Mouse (Mus musculus) right cerebral cortex, postnatal 25 days (tissue): ENCODE measurements at regions not wholly inside any gene's neighbourhood (a gene's known extent, or its start where the extent isn't known, plus 50 kb on each side); places are given as distances from the start of the nearest gene placed in this dataset.
"Not testable (repeated sequence)": the region's sequence is repeated elsewhere in the genome, so short reads cannot be mapped to it uniquely, and the experiment has no call there.

Experiments used
- DNase-seq: peaks from one replicate; pipeline ENCODE4 v3.0.0; 2022

GRCm38 (mm10) chr15:87818566-87818965 lies 274.5 kb downstream of the Fam19a5 start:
- DNase-seq, result no peak

GRCm38 (mm10) chr15:87842097-87842496 lies 298.0 kb downstream of the Fam19a5 start:
- DNase-seq, result no peak

DNA sequence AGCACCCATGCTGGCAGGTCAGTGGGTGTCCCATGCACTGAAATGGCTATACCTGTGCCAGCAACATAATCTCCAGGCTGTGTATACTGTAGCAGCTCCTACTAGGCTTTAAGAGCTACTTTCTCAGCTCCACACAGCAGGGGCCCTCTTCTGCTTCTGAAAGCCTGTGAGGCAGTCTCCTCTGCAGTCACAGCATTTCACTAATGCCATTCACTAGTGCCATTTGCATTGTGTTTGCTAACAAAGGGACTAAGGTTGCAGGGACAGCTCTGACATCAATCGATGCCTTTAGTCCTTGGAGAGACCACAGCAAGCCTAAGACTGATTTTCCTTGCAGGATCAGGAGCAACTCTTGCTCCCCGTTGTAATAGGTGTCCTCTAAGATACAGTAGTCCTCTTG lies 315.0 kb downstream of the Fam19a5 start:
- DNase-seq, result no peak

GRCm38 (mm10) chr15:87876286-87876899 lies 332.3 kb downstream of the Fam19a5 start:
- no peak for DNase-seq

DNA sequence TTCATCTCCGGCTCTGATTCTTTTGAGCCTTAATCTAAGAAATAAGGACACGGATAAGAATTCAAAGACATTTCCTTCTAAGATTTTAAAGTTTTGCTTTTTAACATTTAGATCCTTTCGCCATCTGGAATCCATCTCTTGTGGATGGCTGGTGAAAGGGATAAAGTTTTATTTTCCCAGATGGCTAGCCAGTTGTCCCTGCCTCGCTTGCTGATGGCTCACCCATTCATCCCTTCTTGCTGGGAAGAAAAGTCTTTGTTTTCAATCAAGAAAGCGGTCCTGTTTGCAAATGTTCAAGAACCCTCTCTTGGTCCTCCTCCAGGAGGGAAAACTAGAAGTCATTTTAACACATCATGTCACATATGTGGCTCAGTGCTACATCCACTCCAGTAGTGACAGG lies 346.8 kb downstream of the Fam19a5 start:
- DNase-seq, result no peak

- DNase-seq, result not testable (repeated sequence)
Measured at GRCm38 (mm10) chr15:87894866-87895265, 350.8 kb downstream of the Fam19a5 start.

DNA sequence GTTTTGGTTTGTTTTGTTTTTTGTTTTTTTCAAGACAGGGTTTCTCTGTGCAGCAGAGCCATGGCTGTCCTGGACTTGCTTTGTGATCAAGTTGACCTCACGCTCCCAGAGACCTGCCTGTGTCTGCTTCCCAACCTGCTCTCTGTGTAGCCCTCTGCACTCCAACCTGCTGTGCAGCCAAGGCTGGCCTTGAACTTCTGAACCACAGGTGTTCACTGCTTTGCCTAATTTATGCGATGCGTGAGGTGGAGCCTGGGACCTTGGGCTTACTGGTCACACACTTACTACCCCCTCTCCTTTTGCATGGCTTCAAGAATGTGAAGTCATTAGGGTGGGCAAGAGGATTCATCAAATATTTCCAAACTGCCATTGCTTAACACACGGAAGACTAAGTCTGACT lies 354.6 kb downstream of the Fam19a5 start:
- no peak for DNase-seq

GRCm38 (mm10) chr15:87904436-87904835 lies 360.3 kb downstream of the Fam19a5 start:
- DNase-seq, result no peak

- no peak for DNase-seq
Measured at GRCm38 (mm10) chr15:87906310-87906709, 362.2 kb downstream of the Fam19a5 start.

DNA sequence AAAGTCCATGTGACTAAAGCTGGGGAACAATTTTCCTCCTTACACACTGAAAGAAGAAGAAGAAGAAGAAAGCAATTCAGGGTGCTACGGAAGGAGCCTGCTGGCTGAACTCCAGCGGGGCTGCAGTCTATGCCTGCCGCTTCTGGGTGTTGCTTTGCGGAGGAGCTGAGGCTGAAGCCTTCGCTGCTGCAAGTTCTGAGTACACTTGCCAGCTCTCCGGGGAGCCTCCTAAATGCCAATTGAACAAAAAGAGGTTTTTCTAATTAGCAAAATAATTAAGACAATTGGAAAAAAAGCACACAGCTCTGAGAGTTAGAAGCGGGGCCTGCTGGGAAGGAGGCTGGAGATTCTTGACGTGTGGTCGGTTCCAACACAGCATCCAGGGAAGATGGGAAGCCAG lies 378.0 kb downstream of the Fam19a5 start:
- DNase-seq, result peak; percentile 38

- no peak for DNase-seq
Measured at GRCm38 (mm10) chr15:87922781-87923446, 378.8 kb downstream of the Fam19a5 start.

- DNase-seq, result no peak
Measured at GRCm38 (mm10) chr15:87923906-87924305, 379.8 kb downstream of the Fam19a5 start.

- no peak for DNase-seq
Measured at GRCm38 (mm10) chr15:87936041-87936440, 391.9 kb downstream of the Fam19a5 start.

- DNase-seq, result no peak
Measured at GRCm38 (mm10) chr15:87940837-87941236, 396.7 kb downstream of the Fam19a5 start.

DNA sequence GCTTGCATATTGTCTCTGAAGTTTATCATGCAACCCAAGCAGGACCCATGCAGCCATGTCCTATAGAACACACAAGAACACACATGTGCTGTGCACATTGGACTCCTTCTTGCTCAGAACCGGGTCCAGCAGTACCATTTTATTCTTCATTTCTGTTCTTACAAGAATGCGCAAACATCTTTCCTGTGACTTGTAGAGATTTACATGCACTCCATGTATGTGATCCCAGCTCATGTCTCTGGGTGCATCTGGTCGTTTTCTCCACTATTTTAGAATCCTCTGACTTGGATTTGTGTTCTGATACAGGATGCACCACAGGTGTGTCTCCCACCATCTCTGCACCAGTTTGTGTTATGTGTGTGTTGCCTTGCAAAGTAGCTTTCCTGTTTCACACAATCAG lies 408.4 kb downstream of the Fam19a5 start:
- no peak for DNase-seq

GRCm38 (mm10) chr15:87955685-87956256 lies 411.7 kb downstream of the Fam19a5 start:
- no peak for DNase-seq

DNA sequence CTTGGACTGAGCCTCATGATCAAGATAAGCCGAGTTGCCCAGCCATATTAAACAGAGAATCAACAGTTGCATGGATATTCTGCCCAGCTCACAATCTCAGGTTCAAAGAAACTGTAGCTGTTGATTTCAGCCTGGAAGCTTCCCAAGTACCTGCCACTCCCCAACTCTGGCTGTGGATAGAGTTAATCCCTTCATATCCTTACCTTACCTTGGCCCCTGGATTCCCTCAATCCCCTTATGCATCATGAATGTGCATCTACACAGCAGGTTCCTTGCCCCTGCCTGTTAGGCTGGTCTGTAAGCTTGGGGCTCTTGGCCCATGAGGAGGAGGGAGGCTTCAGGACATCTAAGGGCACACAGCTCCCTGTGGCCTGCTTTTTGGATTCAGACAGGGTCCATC lies 414.8 kb downstream of the Fam19a5 start:
- no peak for DNase-seq

GRCm38 (mm10) chr15:87972641-87973040 lies 428.5 kb downstream of the Fam19a5 start:
- no peak for DNase-seq

GRCm38 (mm10) chr15:87987322-87987985 lies 443.4 kb downstream of the Fam19a5 start:
- DNase-seq, result no peak

DNA sequence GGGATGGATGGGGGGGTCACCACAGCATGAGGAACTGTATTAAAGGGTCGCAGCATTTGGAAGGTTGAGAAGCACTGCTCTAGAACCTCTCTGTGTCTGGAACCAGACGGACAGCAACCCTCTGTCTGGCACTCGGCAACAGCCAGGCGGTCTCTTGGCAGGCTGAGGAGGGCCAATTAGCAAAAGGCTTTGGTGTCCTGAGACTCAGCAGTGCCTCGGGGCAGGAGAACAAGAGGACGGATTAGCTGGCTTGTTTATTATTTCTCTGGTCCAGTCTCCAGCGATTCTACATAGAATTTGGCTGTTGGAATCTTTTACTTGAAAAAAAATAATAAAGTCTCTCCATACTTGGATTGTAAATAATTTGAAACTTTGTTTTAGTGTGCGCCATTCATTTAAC lies 450.4 kb downstream of the Fam19a5 start:
- no peak for DNase-seq

GRCm38 (mm10) chr15:88017076-88017475 lies 473.0 kb downstream of the Fam19a5 start:
- no peak for DNase-seq

- DNase-seq, result no peak
Measured at GRCm38 (mm10) chr15:88032751-88033150, 488.7 kb downstream of the Fam19a5 start.

DNA sequence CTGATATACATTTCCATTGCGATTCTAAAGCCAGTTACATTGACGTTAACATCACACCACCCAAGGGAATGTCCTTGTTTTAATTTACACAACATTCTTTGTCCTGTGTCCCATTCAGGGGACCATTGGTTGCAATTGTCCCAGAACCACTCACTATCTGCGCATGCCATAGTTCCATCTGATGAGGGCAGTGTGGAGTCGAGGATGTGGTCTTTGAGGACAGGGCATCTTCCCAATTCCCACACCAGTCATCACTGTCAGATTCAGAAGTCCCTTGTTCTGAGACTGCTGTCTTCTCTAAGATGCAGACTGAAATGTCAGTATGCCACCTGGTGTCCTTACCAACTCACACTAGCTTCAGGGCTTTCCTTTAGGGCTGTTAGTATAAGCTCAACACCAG lies 489.6 kb downstream of the Fam19a5 start:
- DNase-seq, result no peak

DNA sequence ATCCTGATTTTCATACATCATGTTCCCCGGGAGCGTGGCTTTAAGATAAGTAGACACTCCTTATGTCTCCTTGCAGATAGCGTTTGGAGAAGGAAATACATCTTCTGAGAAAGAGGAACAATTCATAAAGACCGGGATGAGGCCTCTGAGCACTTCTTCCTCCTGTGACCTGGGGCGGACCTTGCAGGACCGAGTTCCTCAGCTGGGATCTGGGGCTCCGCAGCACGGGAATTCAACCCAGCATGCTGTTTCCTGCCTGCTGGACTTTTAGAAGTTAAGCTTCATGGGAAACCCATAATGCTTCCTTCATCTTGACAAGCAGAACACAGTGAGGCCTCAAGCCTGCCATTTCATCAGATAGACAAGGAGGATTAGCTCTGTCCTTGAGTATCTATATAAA lies 491.4 kb downstream of the Fam19a5 start:
- DNase-seq, result no peak
